In the genomic region with DNA sequence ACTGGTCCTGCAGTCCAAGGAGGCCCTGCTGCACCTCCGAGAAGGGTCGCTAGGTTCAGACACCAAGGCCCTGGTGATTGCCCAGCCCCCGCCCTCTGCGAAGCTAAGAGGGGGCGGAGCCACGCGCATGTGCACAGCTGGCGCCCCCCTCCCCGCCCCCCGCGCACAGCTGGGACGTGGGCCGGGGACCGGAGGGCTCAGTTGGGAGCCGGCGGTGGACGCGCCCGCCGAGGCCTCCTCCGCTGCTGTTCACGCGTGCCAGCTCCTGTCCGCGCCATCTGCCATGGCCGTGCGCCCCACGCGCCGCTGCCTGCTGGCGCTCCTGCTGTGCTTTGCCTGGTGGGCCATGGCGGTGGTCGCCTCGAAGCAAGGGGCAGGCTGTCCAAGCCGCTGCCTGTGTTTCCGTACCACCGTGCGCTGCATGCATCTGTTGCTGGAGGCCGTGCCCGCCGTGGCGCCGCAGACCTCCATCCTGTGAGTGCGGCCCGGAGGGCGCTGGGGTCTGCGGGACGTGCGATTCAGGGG, we compare ENCODE assay signal across 8 mouse cellular contexts. TPM values are rescaled to one million over a fixed set of nuclear protein-coding genes. Genes with fewer than 3 reads are reported as not detected.
DNase-seq lines count a peak whose midpoint lies in the region; ATAC-seq and TF ChIP-seq lines count a peak whose summit lies in the region.

No protein-coding gene starts in this region.

- no peak overlapping the region for H3K27ac ChIP-seq in ES-Bruce4 (ENCODE audit: insufficient read depth, low read length)
- peak overlapping the region; percentile 78 for H3K27ac ChIP-seq in hindbrain, embryonic 11.5 days (ENCODE audit: low read depth, low read length)

- H3K27me3 ChIP-seq in ES-Bruce4 (ENCODE audit: control insufficient read depth, insufficient read depth, low read length, poor library complexity, severe bottlenecking), result no peaks in the 10 kb centered on the region
- H3K27me3 ChIP-seq in hindbrain, embryonic 11.5 days (ENCODE audit: control insufficient read depth, insufficient read depth, low read length), result no peaks in the 10 kb centered on the region

- under 1% methylated on average over 38 of the region's 49 CpGs for WGBS in hindbrain, embryonic 11.5 days

- no peak for TF ChIP-seq CTCF in ES-Bruce4 (IDR thresholded peaks at IDR 0.05; ENCODE audit: low read depth, low read length)

- H3K4me1 ChIP-seq in ES-Bruce4 (ENCODE audit: control insufficient read depth, insufficient read depth, low read length), result no peaks in the 10 kb centered on the region
- H3K4me1 ChIP-seq in hindbrain, embryonic 11.5 days (replicated peaks; ENCODE audit: control insufficient read depth, insufficient read depth, low read length), result no peaks in the 10 kb centered on the region; the same call in 1 of the 2 replicates

- H3K9me3 ChIP-seq in ES-Bruce4 (replicated peaks; ENCODE audit: control insufficient read depth, insufficient read depth, low read length, poor library complexity, severe bottlenecking), result no peaks in the 10 kb centered on the region
- H3K9me3 ChIP-seq in hindbrain, embryonic 11.5 days (ENCODE audit: control insufficient read depth, low read length), result no peaks in the 10 kb centered on the region

- H3K4me2 ChIP-seq in hindbrain, embryonic 11.5 days (replicated peaks; ENCODE audit: low read depth, low read length), result peak overlapping the region; percentile 89

- H3K4me3 ChIP-seq in ES-Bruce4 (ENCODE audit: low read depth, low read length), result peak overlapping the region; percentile 79
- H3K4me3 ChIP-seq in hindbrain, embryonic 11.5 days (ENCODE audit: low read depth, low read length), result peak overlapping the region; percentile 77

- DNase-seq in adrenal gland, postnatal 14 days, result peak; percentile 84
- peak; percentile 60 to 72 for DNase-seq in frontal cortex, postnatal 10 days (ENCODE audit: low spot score in 2 of 2)
- DNase-seq in hindbrain, embryonic 11.5 days (ENCODE audit: low spot score), result peak; percentile 89
- peak; percentile 65 to 74 for DNase-seq in layer of hippocampus, postnatal 36 days
- DNase-seq in lung, postnatal 14 days, result peak; percentile 71
- DNase-seq in right cerebral cortex, postnatal 10 days (ENCODE audit: low spot score in 2 of 2), result peak; percentile 72 to 78

- no peaks in the 10 kb centered on the region for H3K36me3 ChIP-seq in ES-Bruce4 (ENCODE audit: control insufficient read depth, insufficient read depth, low read length, poor library complexity, severe bottlenecking)
- no peaks in the 10 kb centered on the region for H3K36me3 ChIP-seq in hindbrain, embryonic 11.5 days (ENCODE audit: control insufficient read depth, insufficient read depth, low read length)

- TF ChIP-seq POLR2A in ES-Bruce4 (IDR thresholded peaks at IDR 0.05; ENCODE audit: insufficient read depth, low read length), result no peak

- TF ChIP-seq EP300 in ES-Bruce4 (IDR thresholded peaks at IDR 0.05; ENCODE audit: insufficient read depth, low read depth, low read length), result no peak

- H3K9ac ChIP-seq in ES-Bruce4 (ENCODE audit: low read depth, poor library complexity, severe bottlenecking), result peak overlapping the region; percentile 66
- H3K9ac ChIP-seq in hindbrain, embryonic 11.5 days (ENCODE audit: low read depth, low read length), result peak overlapping the region; percentile 97

- peak; percentile 93 for ATAC-seq in hindbrain, embryonic 11.5 days (ENCODE audit: low FRiP score)
- ATAC-seq in erythroid progenitor cell, adult 5-6 weeks (replicated peaks; ENCODE audit: low FRiP score, poor library complexity, severe bottlenecking), result no peak

RNA-seq across cellular contexts. Expression of gene Pxdn, which starts 0.5 kb away (rescaled TPM):
- 44.4 TPM in 2 replicates for polyA plus RNA-seq in ES-Bruce4 (2011; ENCODE audit: insufficient read depth, insufficient read length, low read depth, missing spikeins)
- total RNA-seq in adrenal gland, postnatal 14 days (2021), result 96.0 and 96.5 TPM in 2 replicates
- polyA plus RNA-seq in hindbrain, embryonic 11.5 days (2014; fragmentation: Nextera tagmentation; extraction: Ambion mirVana), result 50.4 and 61.1 TPM in 2 replicates
- total RNA-seq in layer of hippocampus, postnatal 36 days (2021), result 10 to 100 TPM; 63.9 to 69.6 TPM
- total RNA-seq in erythroid progenitor cell, adult 5-6 weeks (2015; ENCODE audit: low replicate concordance), result not detected in 2 replicates
- total RNA-seq in erythroid progenitor cell, adult 5-6 weeks (2017; ENCODE audit: low replicate concordance), result 1.5 TPM in 1 of 2 replicates, not detected in the other

Comparison
In these comparisons a context has a peak if more than half of its experiments do, and no peak if none do; other contexts are left out.
1. RNA of gene Pxdn, which starts 0.5 kb away (total RNA-seq): 96.0 to 96.5 TPM in adrenal gland, postnatal 14 days and 63.9 to 69.6 TPM in layer of hippocampus, postnatal 36 days; 1.5 TPM in erythroid progenitor cell, adult 5-6 weeks; every median in the first group is over 10 times any median in the second.
2. Peak in every context shown above with its lines, with median percentiles within 50 percentile points of each other: DNase-seq.